Mouse (Mus musculus) kidney, adult 2 months (tissue): ENCODE results near the gene Nt5m.

Source experiments
- CTCF ChIP-seq: fragments of 200-500 bp; conservative IDR thresholded peaks from 2 replicates; pipeline ENCODE4 v1.5.1; 2011; ENCODE audit warnings: low read depth, mild to moderate bottlenecking, control low read depth, low read length, moderate library complexity, mixed read lengths; ENCODE audit not compliant: insufficient read depth, insufficient read length
- POLR2A ChIP-seq: fragments of 200-500 bp; IDR thresholded peaks from one replicate; pipeline ENCODE4 v1.6.1; 2011; ENCODE audit warnings: low read depth, low read length, control low read depth

DNA sequence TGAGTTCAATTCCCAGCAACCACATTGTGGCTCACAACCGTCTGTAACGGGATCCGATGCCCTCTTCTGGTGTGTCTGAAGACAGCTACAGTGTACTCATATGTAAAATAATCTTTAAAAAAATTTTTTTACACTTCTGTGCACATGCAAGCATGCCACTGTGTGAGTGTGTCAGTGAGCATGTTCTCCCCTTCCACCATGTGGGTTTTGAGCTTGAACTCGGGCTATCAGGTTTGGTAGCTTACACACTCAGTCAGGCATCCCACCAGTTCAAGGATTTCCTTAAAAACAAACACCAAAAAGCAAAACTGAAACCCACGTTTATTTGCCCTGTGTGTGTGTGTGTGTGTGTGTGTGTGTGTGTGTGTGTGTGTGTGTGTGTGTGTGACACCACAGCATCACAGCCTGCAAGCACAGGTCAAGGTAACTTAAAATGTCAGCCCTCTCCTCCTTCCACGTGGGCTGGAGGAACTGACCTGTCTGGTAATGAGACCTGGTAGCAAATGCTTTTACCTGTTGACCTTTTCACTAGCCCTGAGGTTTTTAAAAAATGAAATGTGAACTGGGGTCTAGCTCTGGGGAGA, 23.7 kb upstream of the Nt5m start:
- TF ChIP-seq CTCF (no peak), POLR2A (no peak)
